ENCODE assay signal across 28 mouse cellular contexts in genomic region chr11:44136024-44136423, GRCm38 (mm10).
DNase-seq lines count a peak whose midpoint lies in the region; ATAC-seq lines count a peak whose summit lies in the region.
"Had no signal": no experiment of that assay in that cellular context is flagged by ENCODE, and none has a peak within 500 bp of the region (broad histone marks: within the 10 kb centered on the region; RNA-seq: fewer than 3 reads in every experiment).

No protein-coding gene starts in this region.

- 91% methylated on average over 3 of the region's 3 CpGs for WGBS in midbrain, embryonic 15.5 days

- no peaks in the 10 kb centered on the region for H3K9me3 ChIP-seq in midbrain, embryonic 15.5 days
- H3K9me3 ChIP-seq: embryonic facial prominence, embryonic 10.5 days; embryonic facial prominence, embryonic 12.5 days; forebrain, embryonic 13.5 days; forebrain, embryonic 15.5 days; G1E had no signal

- peak; percentile 28 for DNase-seq in thymus, postnatal 0 days (ENCODE audit: low spot score)
- DNase-seq in thymus, postnatal 14 days = no peak
- peak; percentile 86 for DNase-seq in 416B (ENCODE audit: low read depth)
- DNase-seq in c-Kit-positive CD71-negative TER-119-negative erythroid progenitor cells, embryonic 14.5 days (ENCODE audit: low read depth) = peak; percentile 3
- DNase-seq in layer of hippocampus, adult 18-20 months (ENCODE audit: low spot score in 2 of 2) = no peak
- DNase-seq in frontal cortex, postnatal 36 days (ENCODE audit: low spot score in 2 of 2) = no peak
- DNase-seq: adrenal gland, adult 8-10 months; adrenal gland, postnatal 14 days; adrenal gland, postnatal 36 days; B cell, adult 2 months; cerebellum, adult 11 months; cerebellum, adult 18-20 months; cerebellum, adult 8-10 months; cerebellum, adult 9-11 months; cerebellum, postnatal 14 days; cerebellum, postnatal 36 days; forebrain, postnatal 0 days had no signal

- no peaks in the 10 kb centered on the region for H3K36me3 ChIP-seq in midbrain, embryonic 15.5 days (replicated peaks)
- H3K36me3 ChIP-seq: embryonic facial prominence, embryonic 10.5 days; embryonic facial prominence, embryonic 12.5 days; forebrain, embryonic 15.5 days; G1E had no signal

- H3K4me1 ChIP-seq in midbrain, embryonic 15.5 days = no peaks in the 10 kb centered on the region
- H3K4me1 ChIP-seq: embryonic facial prominence, embryonic 10.5 days; embryonic facial prominence, embryonic 12.5 days; forebrain, embryonic 13.5 days; forebrain, embryonic 15.5 days had no signal

- H3K4me2 ChIP-seq in midbrain, embryonic 15.5 days = no peak overlapping the region
- H3K4me2 ChIP-seq: embryonic facial prominence, embryonic 12.5 days; forebrain, embryonic 13.5 days; forebrain, embryonic 15.5 days had no signal

- peak; percentile 92 to 97 for ATAC-seq in hematopoietic stem cell, adult 5-6 weeks (replicated peaks in 1 of 2; ENCODE audit: insufficient read depth in 1 of 2, low FRiP score in 2 of 2, low TSS enrichment in 1 of 2, low read depth in 1 of 2, poor library complexity in 2 of 2, severe bottlenecking in 2 of 2)
- ATAC-seq in midbrain, embryonic 15.5 days (replicated peaks) = no peak
- ATAC-seq: activated CD4-positive, CD25-positive, alpha-beta regulatory T cell, adult 4 months; CD4-positive, CD25-positive, alpha-beta regulatory T cell, adult 4 months; forebrain, embryonic 13.5 days; forebrain, embryonic 15.5 days; forebrain, postnatal 0 days; Patski had no signal

- no peak overlapping the region for H3K9ac ChIP-seq in midbrain, embryonic 15.5 days
- H3K9ac ChIP-seq: embryonic facial prominence, embryonic 12.5 days; forebrain, embryonic 13.5 days; forebrain, embryonic 15.5 days; forebrain, postnatal 0 days had no signal

- H3K27me3 ChIP-seq in midbrain, embryonic 15.5 days (replicated peaks) = no peaks in the 10 kb centered on the region
- H3K27me3 ChIP-seq: CH12.LX; embryonic facial prominence, embryonic 12.5 days; forebrain, embryonic 13.5 days; forebrain, embryonic 15.5 days; Patski had no signal

- H3K27ac ChIP-seq in midbrain, embryonic 15.5 days = no peak overlapping the region
- H3K27ac ChIP-seq: embryonic facial prominence, embryonic 10.5 days; embryonic facial prominence, embryonic 12.5 days; forebrain, embryonic 13.5 days; forebrain, embryonic 15.5 days had no signal

- H3K4me3 ChIP-seq in midbrain, embryonic 15.5 days = no peak overlapping the region
- H3K4me3 ChIP-seq: embryonic facial prominence, embryonic 10.5 days; embryonic facial prominence, embryonic 12.5 days; forebrain, embryonic 13.5 days; forebrain, embryonic 15.5 days had no signal

Comparison
In these comparisons a context has a peak if more than half of its experiments do, and no peak if none do; other contexts are left out.
1. DNase-seq: peak in thymus, postnatal 0 days (single experiment), 416B (single experiment) and c-Kit-positive CD71-negative TER-119-negative erythroid progenitor cells, embryonic 14.5 days (single experiment); none in thymus, postnatal 14 days (single experiment), layer of hippocampus, adult 18-20 months (0 of 2) and frontal cortex, postnatal 36 days (0 of 2).